Mouse (Mus musculus) bone marrow macrophage, adult 2 months (primary cell): ENCODE measurements at regions not wholly inside any gene's neighbourhood (a gene's known extent, or its start where the extent isn't known, plus 50 kb on each side); places are given as distances from the start of the nearest gene placed in this dataset.

Experiments
- CTCF ChIP-seq: IDR thresholded peaks from 2 replicates; pipeline ENCODE4 v1.5.1; 2012; ENCODE audit warnings: low read depth, mild to moderate bottlenecking, low read length, moderate library complexity
- POLR2A ChIP-seq: IDR thresholded peaks from 2 replicates; pipeline ENCODE4 v1.6.1; 2012; ENCODE audit warnings: mild to moderate bottlenecking, low read depth, low read length, borderline replicate concordance

DNA sequence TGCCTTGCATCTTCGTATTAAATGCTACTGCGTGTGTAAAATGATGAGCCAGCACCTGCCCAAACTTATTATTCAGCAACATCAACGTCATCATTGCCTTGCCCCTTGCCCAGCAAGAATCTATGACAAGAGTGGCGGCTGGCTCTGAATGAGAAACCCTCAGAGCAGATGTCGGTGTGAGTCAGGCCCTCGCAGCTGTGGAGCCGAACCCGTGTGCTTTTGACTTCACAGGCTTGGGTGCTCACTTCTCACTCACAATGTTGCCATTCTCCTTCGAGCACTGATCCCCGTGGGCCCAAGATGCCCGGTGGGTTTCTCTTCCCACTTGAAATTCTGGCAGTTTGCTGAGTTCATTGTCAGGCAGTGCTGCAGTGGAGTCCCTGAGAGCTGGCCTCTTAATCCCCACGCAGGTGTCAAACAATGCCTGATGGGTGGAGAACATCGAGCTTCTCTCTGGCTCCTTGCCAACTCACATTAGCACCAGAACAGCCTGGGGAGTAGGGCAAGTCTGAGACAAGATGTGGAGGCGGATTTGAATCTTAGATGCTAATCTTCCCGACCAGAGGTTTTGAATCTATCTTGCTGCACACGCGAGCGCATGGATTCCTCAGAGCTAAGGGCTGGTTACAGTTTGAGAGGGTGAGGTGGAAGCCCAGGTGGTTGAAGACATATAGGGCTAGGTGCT is 202.0 kb downstream of the Nuak1 start:
- no peak for TF ChIP-seq CTCF
- no peak for TF ChIP-seq POLR2A
